Mouse (Mus musculus) bone marrow macrophage, adult 2 months (primary cell): ENCODE results near the gene Dnaaf3. TPM values are rescaled to one million over a fixed set of nuclear protein-coding genes. Genes with fewer than 3 reads are reported as not detected.

Source experiments
- H3K27ac ChIP-seq: 2 replicates; pipeline ENCODE4 v1.5.1; 2012; ENCODE audit warnings: low read depth, low read length; ENCODE audit not compliant: insufficient read depth
- H3K4me1 ChIP-seq: 2 replicates; pipeline ENCODE4 v1.6.1; 2012; ENCODE audit warnings: low read length; ENCODE audit not compliant: control insufficient read depth, insufficient read depth
- H3K4me3 ChIP-seq: 2 replicates; pipeline ENCODE4 v1.5.1; 2012; ENCODE audit warnings: mild to moderate bottlenecking, low read length, moderate library complexity; ENCODE audit not compliant: insufficient read depth
- CTCF ChIP-seq: IDR thresholded peaks from 2 replicates; pipeline ENCODE4 v1.5.1; 2012; ENCODE audit warnings: low read depth, mild to moderate bottlenecking, low read length, moderate library complexity
- POLR2A ChIP-seq: IDR thresholded peaks from 2 replicates; pipeline ENCODE4 v1.6.1; 2012; ENCODE audit warnings: mild to moderate bottlenecking, low read depth, low read length, borderline replicate concordance
- polyA plus RNA-seq: library from polyadenylated mRNA; stranded (reverse); fragments of >200 nt; gene quantifications from 2 replicates; pipeline ENCODE4 v1.2.4, GENCODE M21; 2012; ENCODE audit not compliant: missing spikeins, insufficient read depth, insufficient read length

Gene Dnaaf3
- polyA plus RNA-seq, 1 experiment, result 8.9 TPM

DNA sequence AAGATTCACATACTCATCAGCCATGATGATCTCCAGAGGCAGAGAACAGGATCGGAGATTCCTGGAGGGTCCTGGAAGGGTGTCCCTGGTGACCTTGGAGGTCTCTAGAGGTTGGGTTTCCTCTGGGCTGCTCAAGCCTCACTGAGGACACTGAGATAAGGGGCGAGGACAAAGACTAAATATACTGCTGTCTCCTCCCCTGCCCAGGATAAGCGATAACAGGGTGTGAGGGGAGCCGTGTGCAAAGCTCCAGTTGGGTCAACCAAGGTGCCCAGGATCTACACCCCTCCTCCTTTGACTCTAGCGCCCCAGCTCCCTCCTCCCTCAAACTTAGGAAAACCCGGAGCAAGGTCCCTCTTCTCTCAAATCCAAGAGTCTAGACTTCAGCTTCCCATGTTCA, 10.0 kb downstream of the Dnaaf3 start:
- TF ChIP-seq CTCF, result no peak
- no peak for TF ChIP-seq POLR2A
- Histone ChIP-seq H3K4me1 (peaks cover 11% of the 10 kb centered on the region), H3K27ac (no peak overlapping the region), H3K4me3 (no peak overlapping the region)

DNA sequence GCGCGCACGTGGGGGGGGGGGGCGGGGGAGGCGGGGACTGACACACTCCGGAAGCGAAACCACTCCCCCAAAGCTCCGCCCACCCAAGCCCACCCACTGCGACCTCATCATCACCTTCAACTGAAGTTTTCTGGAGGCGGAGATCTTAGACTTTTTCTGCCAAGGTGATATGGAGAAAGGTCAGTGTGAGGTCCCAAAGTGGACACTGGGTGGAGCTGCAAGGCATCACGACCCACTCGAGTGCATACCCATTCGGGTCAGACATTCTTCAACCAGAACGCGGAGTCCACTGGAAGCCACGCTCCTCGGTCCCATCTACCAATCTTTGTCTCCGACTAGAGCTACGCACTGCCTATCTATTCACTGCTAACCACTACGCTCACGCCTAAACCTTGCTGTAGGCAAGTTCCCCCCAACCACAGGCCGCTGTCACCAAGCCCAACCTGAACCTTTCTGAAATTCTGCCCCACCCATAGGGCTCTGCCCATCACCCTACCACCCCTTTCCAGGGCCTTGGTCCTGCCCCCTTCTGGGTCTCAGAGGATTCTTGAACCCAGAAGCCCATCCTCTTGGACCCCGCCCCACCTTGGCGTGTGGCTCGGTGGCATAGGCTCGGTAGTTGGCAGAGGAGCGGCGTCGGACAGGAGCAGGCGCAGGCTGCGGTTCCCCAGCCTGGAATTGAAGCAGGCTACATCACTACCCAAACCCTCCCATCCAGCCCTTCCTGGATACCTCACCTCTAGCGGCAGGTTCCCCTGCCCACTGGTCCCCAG, 10.8 kb downstream of the Dnaaf3 start:
- H3K27ac ChIP-seq, result no peak overlapping the region
- H3K4me1 ChIP-seq, result peaks cover 7% of the 10 kb centered on the region
- TF ChIP-seq CTCF, result no peak
- no peak for TF ChIP-seq POLR2A
- no peak overlapping the region for H3K4me3 ChIP-seq

DNA sequence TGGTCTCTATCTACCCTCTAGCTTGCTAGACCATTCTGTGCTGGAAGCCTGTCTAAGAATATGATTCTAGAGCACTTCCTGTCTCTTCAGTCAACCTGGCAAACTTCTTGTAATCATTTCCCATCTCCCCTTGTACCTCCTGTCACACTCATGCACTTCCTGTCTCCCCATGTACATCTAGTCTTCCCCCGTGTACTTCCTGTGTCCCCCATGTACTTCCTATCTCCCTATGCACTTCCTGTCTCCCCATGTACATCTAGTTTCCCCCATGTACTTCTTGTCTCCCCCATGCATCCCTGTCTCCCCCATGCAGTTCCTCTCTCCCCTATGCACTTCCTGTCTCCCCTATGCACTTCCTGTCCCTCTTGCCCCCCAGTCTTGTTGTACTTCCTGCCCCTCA, 13.8 kb downstream of the Dnaaf3 start:
- TF ChIP-seq POLR2A (no peak), CTCF (no peak)
- Histone ChIP-seq H3K4me1 (peaks cover 5% of the 10 kb centered on the region), H3K4me3 (no peak overlapping the region), H3K27ac (no peak overlapping the region)

DNA sequence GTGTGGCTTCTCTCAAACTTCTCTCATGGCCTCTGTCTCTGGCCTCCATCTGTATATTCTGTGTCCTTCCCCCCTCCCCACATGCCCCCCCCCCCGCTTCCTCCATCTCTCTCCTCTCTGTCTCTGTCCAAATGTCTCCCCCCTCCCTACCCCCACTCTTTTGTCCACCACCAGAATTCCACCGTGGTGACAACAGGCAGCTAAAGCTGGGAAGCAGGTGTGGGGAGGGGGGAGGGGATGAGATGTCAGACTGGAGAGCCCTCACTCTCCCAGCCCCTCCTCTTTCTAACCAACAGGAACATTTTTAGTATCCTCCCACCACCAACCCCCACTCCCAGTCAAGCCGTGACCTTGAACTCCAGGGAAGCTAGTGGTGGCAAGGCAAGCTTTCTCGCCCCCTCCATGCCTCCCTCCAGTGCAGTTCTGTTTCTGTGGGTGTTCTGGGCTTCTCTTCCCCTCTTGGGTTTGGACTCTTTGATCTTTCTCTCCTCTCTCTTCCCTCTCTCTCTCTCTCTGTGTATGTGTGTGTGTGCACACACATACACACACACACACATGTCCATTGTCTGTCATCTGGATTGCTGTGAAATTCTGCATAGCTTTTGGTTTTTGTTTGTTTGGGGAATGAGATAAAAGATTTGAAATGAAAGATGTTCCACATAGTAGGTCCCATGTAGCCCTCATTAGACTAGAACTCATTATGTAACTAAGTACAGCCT, 15.8 kb downstream of the Dnaaf3 start, which contains the start of gene Tnnt1:
TSS of gene Tnnt1 (minus strand) at position 51 of the 719 bp plus-strand sequence.
- peaks cover 5% of the 10 kb centered on the region for H3K4me1 ChIP-seq
- H3K27ac ChIP-seq, result no peak within 1 kb of the TSS
- TF ChIP-seq CTCF (no peak), POLR2A (no peak)
- H3K4me3 ChIP-seq, result no peak within 1 kb of the TSS

DNA sequence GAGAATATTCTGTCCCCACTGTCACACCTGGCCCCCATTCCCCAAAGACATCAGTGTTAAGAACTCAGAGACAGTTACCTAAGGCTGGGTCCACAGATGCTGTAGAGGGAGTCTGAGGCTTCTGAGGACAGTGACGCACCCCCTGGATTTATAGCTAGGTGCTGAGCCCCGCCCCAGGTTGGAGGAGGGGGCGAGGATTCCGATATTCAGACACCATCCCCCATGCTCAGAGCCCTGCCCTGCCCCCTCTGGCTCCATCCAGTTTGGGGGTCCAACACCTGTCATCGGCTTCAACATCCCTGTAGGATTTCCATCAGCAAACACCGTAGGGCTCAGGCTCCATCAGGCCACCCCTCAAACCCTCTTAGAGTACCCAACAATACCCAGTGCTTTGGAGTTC, 16.4 kb downstream of the Dnaaf3 start:
- Histone ChIP-seq H3K4me3 (no peak overlapping the region), H3K27ac (no peak overlapping the region), H3K4me1 (peaks cover 5% of the 10 kb centered on the region)
- no peak for TF ChIP-seq CTCF
- TF ChIP-seq POLR2A, result no peak

DNA sequence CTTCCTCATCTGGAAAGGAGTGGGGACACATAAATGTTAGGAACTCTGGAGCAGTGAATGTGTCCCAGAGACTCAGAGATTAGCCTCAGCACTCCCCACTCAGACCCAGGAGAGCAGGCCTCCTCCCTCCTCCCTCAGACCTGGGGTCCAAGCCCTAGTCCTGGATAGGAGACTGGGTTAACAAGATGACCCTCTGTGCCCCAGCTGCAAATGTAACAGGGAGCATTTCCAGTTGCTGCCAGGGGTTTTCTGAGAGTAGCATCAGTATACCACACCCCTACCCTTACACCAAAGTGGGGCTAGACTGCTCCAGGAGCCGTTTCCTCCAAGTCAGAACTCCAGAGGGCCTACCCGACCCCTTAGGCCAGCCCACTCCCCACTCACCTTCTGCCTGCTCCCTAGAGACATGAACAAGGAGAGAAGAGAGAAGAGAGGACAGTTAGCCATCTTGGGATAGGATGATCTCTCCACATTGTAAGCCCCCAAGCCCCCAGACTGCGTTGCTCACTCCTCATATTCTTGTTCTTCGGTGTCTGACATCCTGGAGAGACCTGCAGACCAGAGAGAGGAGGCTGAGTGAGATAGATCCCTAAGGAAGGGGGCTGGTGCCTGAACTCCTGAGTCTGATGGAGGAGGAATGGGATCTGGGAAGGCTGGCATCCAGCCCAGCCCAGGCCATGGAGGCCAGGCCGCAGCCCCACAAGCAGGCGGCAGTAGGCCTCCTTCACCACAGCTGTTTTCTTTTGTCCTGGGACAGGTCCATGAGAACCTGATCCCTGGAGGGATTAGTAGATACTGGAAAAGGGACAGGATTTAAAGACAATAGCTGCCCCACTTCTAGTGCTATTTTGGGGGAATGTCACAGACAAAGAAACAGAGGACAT, 18.2 kb downstream of the Dnaaf3 start:
- H3K4me3 ChIP-seq, result no peak overlapping the region
- H3K4me1 ChIP-seq, result peaks cover 10% of the 10 kb centered on the region
- no peak overlapping the region for H3K27ac ChIP-seq
- TF ChIP-seq CTCF, result no peak

DNA sequence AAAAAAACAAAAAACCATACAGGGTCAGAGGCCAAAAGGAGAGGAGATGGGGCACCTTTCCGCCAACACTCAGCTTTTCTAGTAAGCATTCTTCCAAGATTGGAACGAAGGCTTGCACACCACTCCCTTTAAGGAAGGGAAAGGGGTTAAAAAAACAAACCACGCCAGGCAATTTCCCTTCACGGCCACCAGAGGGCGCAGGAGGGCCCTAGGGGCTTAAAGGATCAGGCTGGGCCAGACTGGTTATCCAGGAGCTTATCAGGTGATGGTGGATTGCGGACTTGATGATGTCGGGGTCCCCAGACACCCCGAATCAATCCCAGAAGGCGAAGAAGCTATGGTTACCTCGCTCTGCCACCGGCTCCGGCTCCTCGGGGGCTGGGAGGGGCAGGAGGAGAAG, 19.0 kb downstream of the Dnaaf3 start:
- Histone ChIP-seq H3K4me3 (no peak overlapping the region), H3K4me1 (peaks cover 8% of the 10 kb centered on the region)

DNA sequence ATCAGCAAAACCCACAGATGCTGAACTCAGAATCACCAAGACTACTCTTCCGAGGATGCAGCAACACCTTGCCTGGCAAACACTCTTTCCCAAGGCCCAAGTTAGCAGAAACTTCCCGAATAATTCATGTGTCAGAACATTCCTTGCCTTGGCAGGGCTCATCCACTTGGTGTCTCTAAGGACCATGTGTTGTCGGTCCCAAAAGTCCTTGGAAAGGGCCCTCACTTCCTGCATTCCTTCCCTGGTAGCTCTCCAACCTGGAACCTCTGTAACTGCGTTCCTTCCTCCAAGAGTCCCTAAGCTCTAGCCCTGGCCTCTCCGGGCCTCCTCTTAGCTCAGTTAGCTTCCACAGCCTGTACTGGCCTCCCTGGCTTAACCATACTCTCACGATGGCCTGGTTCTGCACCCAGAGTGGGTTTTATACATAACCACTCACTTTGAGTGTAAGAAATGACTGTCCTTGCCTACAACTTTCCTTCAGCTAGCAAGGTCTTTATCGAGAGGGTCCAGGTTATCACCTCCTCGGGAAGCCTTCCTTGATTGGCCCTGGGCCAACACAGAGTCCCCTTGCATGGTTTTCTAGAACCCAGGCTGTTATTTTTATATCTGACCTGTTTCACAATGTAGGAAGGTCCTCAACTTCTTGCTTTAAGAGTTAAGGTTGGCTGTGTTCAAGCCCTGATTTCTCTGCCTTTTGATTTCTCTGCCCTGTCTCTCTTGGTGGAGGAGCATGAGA, 20.6 kb downstream of the Dnaaf3 start:
- no peak overlapping the region for H3K4me3 ChIP-seq
- H3K4me1 ChIP-seq, result peaks cover 5% of the 10 kb centered on the region
- no peak overlapping the region for H3K27ac ChIP-seq
- TF ChIP-seq CTCF (no peak), POLR2A (no peak)

More for the DNA sequence above, 19.0 kb downstream of the Dnaaf3 start:
- TF ChIP-seq CTCF (peak; percentile 94), POLR2A (no peak)
- H3K27ac ChIP-seq, result no peak overlapping the region

DNA sequence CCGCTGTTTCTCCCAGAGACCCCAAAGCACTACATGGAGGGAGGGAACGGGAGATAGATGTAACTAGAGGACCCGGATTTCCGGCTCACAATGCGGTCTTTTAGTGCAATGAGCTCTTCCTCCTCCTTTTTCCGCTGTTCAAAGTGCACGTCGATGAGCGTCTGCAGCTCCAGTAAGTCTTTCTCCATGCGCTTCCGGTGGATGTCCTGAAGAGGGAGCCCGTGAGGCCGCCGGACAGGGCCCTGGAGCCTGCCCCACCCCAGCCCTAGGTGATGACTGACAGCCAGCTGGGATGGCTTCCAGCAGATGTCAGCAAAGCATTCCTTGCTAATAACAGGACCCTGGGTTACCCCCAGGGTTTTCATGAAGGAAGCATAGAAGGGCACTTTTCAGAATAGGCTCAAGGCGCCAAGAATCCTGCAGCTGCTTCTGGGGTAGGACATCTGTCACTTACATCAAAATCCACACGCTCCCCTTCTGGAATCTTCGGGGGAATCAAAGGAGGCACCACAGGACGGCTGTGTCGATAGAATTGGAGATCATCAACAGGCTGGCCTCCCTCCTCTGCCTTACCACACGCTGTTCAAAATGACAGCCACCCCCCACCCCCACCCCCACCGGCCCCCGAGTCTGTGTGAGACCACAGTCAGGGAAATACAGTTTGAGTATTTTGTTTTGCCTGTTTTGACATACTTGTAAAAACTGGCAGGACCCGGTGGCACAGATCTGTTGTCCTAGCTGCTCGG, 22.2 kb downstream of the Dnaaf3 start:
- no peak for TF ChIP-seq POLR2A
- peak; percentile 50 for TF ChIP-seq CTCF
- H3K27ac ChIP-seq, result no peak overlapping the region; the same call in 1 of the 2 replicates
- no peak overlapping the region for H3K4me3 ChIP-seq
- peaks cover 14% of the 10 kb centered on the region for H3K4me1 ChIP-seq
